Mouse (Mus musculus) effector memory CD4-positive, alpha-beta T cell, adult 5 months (primary cell): ENCODE results near the gene Map7d1. TPM values are rescaled to one million over a fixed set of nuclear protein-coding genes. Genes with fewer than 3 reads are reported as not detected.

ENCODE experiments used
- polyA plus RNA-seq: library from polyadenylated mRNA; unstranded; fragments of 100-300 nt; shearing (Covaris generic); gene quantifications from one replicate; pipeline ENCODE4 v1.2.1, GENCODE M21; 2017

Map7d1 gene
- 45.1 TPM for polyA plus RNA-seq

DNA sequence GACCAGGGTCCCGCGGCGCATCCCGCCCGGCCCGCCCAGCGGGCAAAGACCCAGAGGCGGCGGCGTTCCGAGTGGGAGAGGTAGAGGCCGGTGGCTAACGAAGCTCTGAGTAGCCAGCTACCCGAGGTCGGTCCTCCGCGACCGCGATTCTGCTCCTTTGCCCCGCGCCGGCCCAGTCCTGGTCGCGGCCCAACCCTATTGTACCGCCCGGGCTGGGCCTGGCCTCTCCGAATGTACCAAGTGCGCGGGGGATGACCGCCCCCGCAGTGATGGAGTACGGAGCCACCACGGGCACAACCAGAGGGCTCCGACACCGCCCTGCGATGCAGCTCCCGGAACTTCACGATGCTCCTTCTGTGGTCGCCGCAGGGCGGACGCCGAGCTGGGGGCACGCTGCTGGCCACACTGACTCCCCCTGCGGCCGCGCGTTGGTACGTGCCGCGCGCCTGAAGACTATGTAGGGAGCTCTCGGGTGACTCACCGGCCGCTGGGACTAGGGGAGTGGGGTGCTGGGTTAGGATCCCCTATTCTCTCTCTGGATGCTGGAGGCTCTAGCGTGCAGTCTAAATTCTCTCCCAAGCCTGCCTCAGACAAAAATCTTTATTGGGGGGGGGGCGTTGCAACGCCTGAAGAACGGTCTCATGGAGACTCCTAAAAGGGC, at the start of gene Map7d1:
TSS of gene Map7d1 (minus strand) at position 213 of the 661 bp plus-strand sequence.

DNA sequence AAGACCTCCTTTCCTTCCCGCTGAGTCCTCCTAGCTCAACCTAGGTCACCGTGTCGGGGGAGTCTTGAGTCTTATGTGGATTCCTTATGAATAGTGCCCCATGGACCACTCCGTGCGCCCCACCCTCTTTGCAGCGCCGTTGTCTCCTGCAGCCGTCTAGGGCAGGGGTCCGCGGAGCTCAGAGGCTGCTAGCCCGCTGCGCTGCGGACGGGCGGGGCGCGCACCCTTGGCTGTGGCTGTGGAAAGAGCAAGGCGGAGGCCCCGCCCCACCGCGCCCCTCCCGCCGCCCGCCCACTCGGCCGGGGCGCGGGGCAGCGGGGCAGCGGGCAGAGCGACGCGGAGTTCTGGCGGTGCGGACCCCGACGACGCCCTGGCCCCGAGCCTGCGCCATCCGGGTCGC, 30.3 kb upstream of the Map7d1 start, which contains the start of gene Col8a2:
TSS of gene Col8a2 (plus strand) at position 302 of the 400 bp plus-strand sequence.

DNA sequence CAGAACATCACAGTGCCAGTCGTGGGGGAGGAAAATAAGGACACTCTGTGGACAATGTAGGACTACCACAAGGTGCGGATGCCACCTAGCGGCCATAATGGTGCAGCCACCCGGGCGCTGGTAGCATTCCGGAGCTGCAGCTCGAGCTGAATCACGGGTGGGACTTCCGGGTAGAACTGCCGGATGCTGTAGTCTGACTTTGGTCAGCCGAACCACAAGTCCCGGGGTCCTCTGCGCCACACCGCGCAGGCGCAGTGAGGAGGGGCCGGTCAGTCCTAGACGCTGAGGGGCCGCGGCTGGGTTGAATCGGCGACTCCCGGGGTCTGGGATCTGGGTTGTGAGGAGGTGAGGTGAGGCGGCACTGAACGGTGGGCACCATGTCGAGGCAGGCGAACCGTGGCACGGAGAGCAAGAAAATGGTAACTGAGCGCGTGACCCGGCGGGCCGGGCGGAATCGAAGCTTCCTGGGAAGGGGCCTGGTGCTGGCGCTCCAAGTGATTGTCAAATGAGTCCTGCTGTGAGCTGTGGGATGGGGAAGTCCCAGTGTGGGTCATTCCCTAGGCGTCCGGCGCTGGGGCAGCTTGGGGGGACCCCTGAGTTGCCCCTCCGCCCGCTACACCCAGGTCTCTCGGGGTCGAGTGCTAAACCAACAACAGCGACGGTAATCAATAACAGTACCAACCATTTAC, 6.1 kb upstream of the Map7d1 start, which contains the start of gene Trappc3:
TSS of gene Trappc3 (plus strand) at position 207 of the 689 bp plus-strand sequence.

DNA sequence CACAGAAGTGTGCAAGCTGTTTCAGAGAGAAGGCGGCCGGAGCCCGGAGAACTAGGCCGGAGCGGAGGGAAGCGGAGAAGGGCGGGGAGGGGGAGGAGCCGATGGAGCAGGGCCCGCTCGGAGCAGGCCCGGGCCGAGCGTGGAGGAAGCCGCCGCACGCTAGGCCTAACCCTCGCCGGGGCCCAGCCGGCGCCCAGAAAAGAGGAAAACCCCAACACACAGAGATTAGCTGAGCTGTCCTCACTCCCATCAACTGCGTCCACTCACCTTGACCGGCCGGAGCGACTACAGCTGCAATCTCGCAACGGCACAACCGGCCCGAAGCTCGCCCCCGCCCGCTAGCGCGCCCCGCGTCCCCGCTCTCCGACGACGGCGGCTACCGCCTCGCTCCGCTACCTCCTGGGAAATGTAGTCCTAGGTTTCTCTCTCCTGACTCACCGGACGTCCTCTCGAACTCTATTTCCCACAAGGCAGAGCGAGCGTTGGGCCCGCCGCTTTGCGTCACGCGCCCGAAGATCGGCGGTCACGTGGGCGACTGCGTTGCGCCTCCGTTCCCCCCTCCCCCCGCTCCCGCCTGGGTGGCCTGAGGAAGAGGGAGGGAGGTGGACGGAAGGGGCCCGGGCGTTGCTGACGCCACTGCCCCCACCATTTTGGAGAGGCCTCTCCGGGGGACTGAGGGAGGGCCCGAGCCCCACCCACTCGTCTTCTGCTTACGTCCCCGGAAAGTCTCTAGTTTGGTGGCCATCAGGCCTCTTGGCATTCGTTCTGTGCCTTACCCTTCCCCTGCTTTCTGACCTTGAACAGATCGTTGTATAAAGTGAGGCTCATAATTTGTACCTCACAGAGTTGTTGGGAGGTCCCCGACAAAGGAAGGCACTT, 53.6 kb downstream of the Map7d1 start, which contains the start of gene Thrap3:
TSS of gene Thrap3 (minus strand) at position 458 of the 879 bp plus-strand sequence.

Other genes starting within 250 kb of the Map7d1 start
- not detected for gene Csf3r, start 231.8 kb downstream of the Map7d1 start, polyA plus RNA-seq
- 66.3 TPM for gene Mrps15, start 209.4 kb downstream of the Map7d1 start, polyA plus RNA-seq
- gene Oscp1, start 197.8 kb downstream of the Map7d1 start, polyA plus RNA-seq = not detected
- 15.1 TPM for gene Lsm10, start 159.7 kb downstream of the Map7d1 start, polyA plus RNA-seq
- gene Stk40, start 152.4 kb downstream of the Map7d1 start, polyA plus RNA-seq = 62.6 TPM
- gene Eva1b, start 108.6 kb downstream of the Map7d1 start, polyA plus RNA-seq = 17.9 TPM
- 0.41 TPM for gene Sh3d21, start 92.9 kb downstream of the Map7d1 start, polyA plus RNA-seq
- 314 TPM for gene Thrap3, start 53.6 kb downstream of the Map7d1 start, polyA plus RNA-seq
- gene Trappc3, start 6.0 kb upstream of the Map7d1 start, polyA plus RNA-seq = 56.9 TPM
- gene Col8a2, start 30.4 kb upstream of the Map7d1 start, polyA plus RNA-seq = not detected
- 43.2 TPM for gene Adprhl2, start 65.4 kb upstream of the Map7d1 start, polyA plus RNA-seq
- gene Tekt2, start 69.3 kb upstream of the Map7d1 start, polyA plus RNA-seq = not detected
- gene Ago3, start 173.2 kb upstream of the Map7d1 start, polyA plus RNA-seq = 42.0 TPM
- gene Ago1, start 212.2 kb upstream of the Map7d1 start, polyA plus RNA-seq = 4.2 TPM